Mouse (Mus musculus): ENCODE measurements around the gene Cntrob. TPM values are rescaled to one million over a fixed set of nuclear protein-coding genes. Genes with fewer than 3 reads are reported as not detected.

Cntrob gene
- total and polyA plus RNA-seq, 3 experiments = 16.5 to 38.3 TPM; not detected in 1

DNA sequence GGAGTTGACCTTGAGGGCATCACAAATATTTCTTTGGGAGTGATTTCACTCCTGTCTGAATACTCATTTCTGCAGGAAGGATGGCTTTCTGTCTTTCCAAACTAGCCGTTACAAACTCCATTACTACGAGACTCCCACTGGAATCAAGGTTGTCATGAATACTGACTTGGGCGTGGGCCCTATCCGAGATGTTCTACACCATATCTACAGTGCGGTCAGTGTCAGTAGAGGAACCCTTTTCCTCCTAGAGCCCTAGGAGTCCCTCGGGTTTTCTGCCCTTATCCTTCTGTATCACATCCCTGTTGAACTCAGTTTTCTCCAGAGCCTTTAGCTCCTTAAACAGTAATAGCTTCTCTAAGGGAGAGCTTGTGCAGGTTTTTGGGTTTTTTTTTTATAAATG lies 1.2 kb upstream of the Cntrob start:
- TF ChIP-seq SMC3 (IDR thresholded peaks at IDR 0.05; ENCODE audit: low read depth, low read length) = no peak
- TF ChIP-seq EP300 (IDR thresholded peaks at IDR 0.05; ENCODE audit: low read depth in 1 of 2, low read length in 2 of 2) = peak; percentile 20 to 60; a peak in 3 of 4 replicates
- TF ChIP-seq BHLHE40 (IDR thresholded peaks at IDR 0.05; ENCODE audit: borderline replicate concordance, low read depth, low read length) = no peak
- 0 out of 2 replicates have a peak, but pooled peaks have one; percentile 34 for TF ChIP-seq CHD1 (IDR thresholded peaks at IDR 0.05; ENCODE audit: low read depth, low read length)
- no peak for TF ChIP-seq TAL1 (IDR thresholded peaks at IDR 0.05; ENCODE audit: low read length)
- no peak for TF ChIP-seq KAT2A (conservative IDR thresholded peaks at IDR 0.05; ENCODE audit: low read depth, low read length)
- TF ChIP-seq MAX (IDR thresholded peaks at IDR 0.05; ENCODE audit: low read length) = peak; percentile 49; the same call in 1 of the 2 replicates
- no peak for TF ChIP-seq TCF12 (IDR thresholded peaks at IDR 0.05; ENCODE audit: low read depth, low read length)
- TF ChIP-seq MAZ (IDR thresholded peaks at IDR 0.05; ENCODE audit: low read depth, low read length) = 0 out of 2 replicates have a peak, but pooled peaks have one; percentile 12
- no peak for TF ChIP-seq UBTF (IDR thresholded peaks at IDR 0.05; ENCODE audit: borderline replicate concordance, insufficient read depth, low read depth, low read length)
- 0 out of 2 replicates have a peak, but pooled peaks have one; percentile 20 for TF ChIP-seq NELFE (IDR thresholded peaks at IDR 0.05; ENCODE audit: low read depth, low read length)
- no peak for TF ChIP-seq TBP (IDR thresholded peaks at IDR 0.05; ENCODE audit: low read depth, low read length)
- TF ChIP-seq RCOR1 (IDR thresholded peaks at IDR 0.05; ENCODE audit: low read depth, low read length) = 0 out of 2 replicates have a peak, but pooled peaks have one; percentile 16
- no peak for TF ChIP-seq POLR2A (IDR thresholded peaks at IDR 0.05; ENCODE audit: control insufficient read depth in 1 of 2, insufficient read depth in 1 of 2, low read depth in 1 of 2, low read length in 2 of 2, poor library complexity in 1 of 2)
- no peak for TF ChIP-seq JUND (IDR thresholded peaks at IDR 0.05; ENCODE audit: low read depth, low read length)
- Histone ChIP-seq H3K27me3 (ENCODE audit: control insufficient read depth in 1 of 2, insufficient read depth in 2 of 2, low read length in 2 of 2) (no peaks in the 10 kb centered on the region), H3K4me3 (ENCODE audit: control insufficient read depth in 1 of 2, insufficient read depth in 1 of 2, low read depth in 2 of 2, low read length in 2 of 2) (peak overlapping the region; percentile 80 to 82), H3K27ac (ENCODE audit: control insufficient read depth, low read depth, low read length) (peak overlapping the region; percentile 47), H3K4me1 (ENCODE audit: control insufficient read depth in 1 of 2, insufficient read depth in 2 of 2, low read length in 2 of 2) (peaks cover 16 to 42% of the 10 kb centered on the region in 2 experiments), H3K9ac (ENCODE audit: control insufficient read depth, low read depth, low read length, poor library complexity, severe bottlenecking) (peak overlapping the region; percentile 74), H3K9me3 (replicated peaks; ENCODE audit: insufficient read depth, low read length) (no peaks in the 10 kb centered on the region), H3K36me3 (ENCODE audit: control insufficient read depth in 1 of 2, insufficient read depth in 2 of 2, low read length in 2 of 2) (peaks cover 0 to 33% of the 10 kb centered on the region in 2 experiments; a peak in 2 of 4 replicates), H3K79me2 (ENCODE audit: control insufficient read depth, insufficient read depth, low read length, poor library complexity) (peaks cover 16% of the 10 kb centered on the region)
- DNase-seq (ENCODE audit: low read depth, low spot score) = peak; percentile 58

DNA sequence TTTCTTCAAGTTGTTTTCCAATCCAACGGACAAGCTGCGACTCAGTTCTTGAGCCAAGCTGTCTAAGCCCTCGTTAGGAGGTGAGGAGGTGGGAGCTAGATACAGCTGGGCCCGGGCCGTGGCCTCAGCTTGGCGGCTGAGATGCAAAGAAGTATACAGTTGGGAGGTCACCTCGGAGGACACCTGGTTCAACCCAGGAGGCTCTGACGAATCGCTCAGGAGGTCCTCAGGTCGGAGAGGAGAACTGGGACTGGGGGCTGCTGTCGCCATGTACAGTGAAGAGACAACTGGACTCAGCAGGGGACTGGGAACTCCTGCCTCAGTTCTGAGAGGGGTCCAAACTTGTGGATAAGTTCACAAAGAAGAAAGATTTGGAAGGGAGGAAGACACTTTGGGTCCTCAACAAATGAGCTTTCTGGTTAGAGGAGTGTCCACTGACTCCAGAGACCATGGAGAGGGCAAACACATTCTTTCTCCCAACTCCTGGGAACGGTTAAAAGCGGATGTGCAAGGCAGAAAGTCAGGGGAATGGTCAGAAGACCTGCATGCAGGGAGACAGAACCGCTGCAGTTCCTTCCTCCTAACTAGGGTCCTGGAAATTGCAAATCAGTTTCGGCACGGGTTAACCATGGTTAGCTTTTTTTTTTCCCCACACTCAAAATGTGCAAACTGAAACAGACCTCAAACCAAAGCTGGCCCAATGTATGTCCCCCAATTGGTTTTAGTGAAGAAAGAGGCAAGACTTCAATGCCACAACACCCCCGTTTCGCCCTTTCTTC lies 693 bp downstream of the Cntrob start:
- Histone ChIP-seq H3K27ac (ENCODE audit: control insufficient read depth, low read depth, low read length) (peak overlapping the region; percentile 80), H3K4me1 (ENCODE audit: control insufficient read depth in 1 of 2, insufficient read depth in 2 of 2, low read length in 2 of 2) (peaks cover 16 to 39% of the 10 kb centered on the region in 2 experiments), H3K36me3 (ENCODE audit: control insufficient read depth in 1 of 2, insufficient read depth in 2 of 2, low read length in 2 of 2) (peaks cover 2 to 32% of the 10 kb centered on the region in 2 experiments; a peak in 3 of 4 replicates), H3K4me3 (ENCODE audit: control insufficient read depth in 1 of 2, insufficient read depth in 1 of 2, low read depth in 2 of 2, low read length in 2 of 2) (peak overlapping the region; percentile 71 to 77), H3K27me3 (ENCODE audit: control insufficient read depth in 1 of 2, insufficient read depth in 2 of 2, low read length in 2 of 2) (no peaks in the 10 kb centered on the region), H3K9me3 (replicated peaks; ENCODE audit: insufficient read depth, low read length) (no peaks in the 10 kb centered on the region), H3K9ac (ENCODE audit: control insufficient read depth, low read depth, low read length, poor library complexity, severe bottlenecking) (peak overlapping the region; percentile 90), H3K79me2 (ENCODE audit: control insufficient read depth, insufficient read depth, low read length, poor library complexity) (peaks cover 16% of the 10 kb centered on the region)
- DNase-seq (ENCODE audit: low read depth, low spot score) = peak; percentile 59
- TF ChIP-seq MEF2A (IDR thresholded peaks at IDR 0.05; ENCODE audit: extremely low read depth, insufficient replicate concordance, low read depth, low read length, poor library complexity, severe bottlenecking) = no peak
- no peak for TF ChIP-seq RCOR1 (IDR thresholded peaks at IDR 0.05; ENCODE audit: low read depth, low read length)
- TF ChIP-seq JUND (IDR thresholded peaks at IDR 0.05; ENCODE audit: low read depth, low read length) = no peak
- 0 out of 2 replicates have a peak, but pooled peaks have one; percentile 31 for TF ChIP-seq ZNF384 (IDR thresholded peaks at IDR 0.05; ENCODE audit: low read depth, low read length)
- TF ChIP-seq CHD1 (IDR thresholded peaks at IDR 0.05; ENCODE audit: low read depth, low read length) = 0 out of 2 replicates have a peak, but pooled peaks have one; percentile 87
- TF ChIP-seq ELF1 (IDR thresholded peaks at IDR 0.05; ENCODE audit: low read depth, low read length) = no peak
- no peak for TF ChIP-seq SMC3 (IDR thresholded peaks at IDR 0.05; ENCODE audit: low read depth, low read length)
- TF ChIP-seq MYC (IDR thresholded peaks at IDR 0.05; ENCODE audit: low read depth, low read length) = no peak
- no peak for TF ChIP-seq POLR2AphosphoS2 (IDR thresholded peaks at IDR 0.05; ENCODE audit: low read length)

Data from MEL (cell line).